Mouse (Mus musculus) adrenal gland, postnatal 4 days (tissue): ENCODE data around the gene H2afb3. TPM values are rescaled to one million over a fixed set of nuclear protein-coding genes. Genes with fewer than 3 reads are reported as not detected.
"Not testable (repeated sequence)": the region's sequence is repeated elsewhere in the genome, so short reads cannot be mapped to it uniquely, and the experiment has no call there.

ENCODE experiments used
- DNase-seq, 2 experiments: peaks; one replicate each; pipeline ENCODE4 v3.0.0; 2021 to 2022; ENCODE audit warnings: low spot score in 2 of 2, mixed read lengths in 2 of 2
- long read RNA-seq, 2 experiments: library from polyadenylated mRNA; stranded (forward); transcript quantifications; one replicate each; pipeline ENCODE4 v2.0.0; 2021
- total RNA-seq, 2 experiments: library from RNA; stranded (reverse); gene quantifications; 2 replicates each; pipeline ENCODE4 v1.2.3; 2021

Gene H2afb3
- not detected for total RNA-seq
- long read RNA-seq, experiment 1: 0 reads
- long read RNA-seq, experiment 2: 0 reads

DNA sequence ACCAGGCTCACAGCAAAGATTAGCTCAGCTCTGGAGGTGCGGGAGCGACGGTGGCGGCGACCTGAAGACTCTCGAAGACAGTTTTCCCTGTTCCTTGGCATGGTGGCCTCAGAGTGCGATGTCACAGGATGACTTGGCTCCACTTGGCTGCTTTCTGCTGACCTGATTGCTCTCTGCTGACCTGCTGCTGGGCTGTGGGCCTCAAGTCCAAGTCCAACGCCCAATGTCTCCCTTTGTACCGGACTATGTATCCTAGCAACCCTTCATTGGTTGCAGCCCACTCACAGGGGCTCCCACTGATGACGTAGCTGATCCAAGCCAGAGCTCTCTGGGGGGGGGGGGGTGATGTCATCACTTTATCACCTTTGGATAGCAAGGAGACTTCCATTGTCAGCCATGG lies at the start of gene H2afb3:
Gene H2afb3, minus strand, starts transcription at position 101 of the 400 bp plus-strand sequence.
- DNase-seq: not testable (repeated sequence)

DNA sequence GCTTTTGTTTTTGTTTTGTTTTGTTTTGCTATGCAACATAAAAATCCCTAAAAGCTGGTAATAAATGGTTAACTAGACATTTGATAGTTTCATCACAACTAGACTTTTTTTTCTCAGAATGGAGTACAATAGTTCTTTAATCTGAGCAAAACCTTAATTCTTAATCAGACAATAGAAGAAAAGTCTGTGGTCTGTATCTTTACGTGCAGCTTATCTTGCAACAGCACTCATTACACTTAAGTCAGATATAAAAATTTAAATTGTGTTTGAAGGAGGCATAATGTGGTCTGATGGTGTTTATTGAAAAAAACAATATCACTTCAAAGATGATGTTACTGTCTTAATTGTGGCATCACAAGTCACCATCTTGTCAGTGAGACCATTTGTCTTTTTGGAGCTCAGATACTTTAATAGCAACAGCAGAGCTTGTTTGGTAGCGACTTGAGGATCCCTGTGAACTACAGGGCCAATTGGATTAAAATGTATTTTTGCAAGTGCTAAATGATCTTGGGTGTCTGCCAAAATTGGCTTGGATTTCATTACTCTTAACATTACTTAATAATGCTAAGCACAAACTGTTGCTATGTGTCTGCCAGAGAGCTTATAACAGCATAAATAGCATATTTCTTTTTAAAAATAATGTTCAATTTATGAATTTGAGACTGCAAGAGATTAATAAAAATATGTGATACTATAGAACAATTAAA lies 11.3 kb downstream of the H2afb3 start:
- DNase-seq: no peak

DNA sequence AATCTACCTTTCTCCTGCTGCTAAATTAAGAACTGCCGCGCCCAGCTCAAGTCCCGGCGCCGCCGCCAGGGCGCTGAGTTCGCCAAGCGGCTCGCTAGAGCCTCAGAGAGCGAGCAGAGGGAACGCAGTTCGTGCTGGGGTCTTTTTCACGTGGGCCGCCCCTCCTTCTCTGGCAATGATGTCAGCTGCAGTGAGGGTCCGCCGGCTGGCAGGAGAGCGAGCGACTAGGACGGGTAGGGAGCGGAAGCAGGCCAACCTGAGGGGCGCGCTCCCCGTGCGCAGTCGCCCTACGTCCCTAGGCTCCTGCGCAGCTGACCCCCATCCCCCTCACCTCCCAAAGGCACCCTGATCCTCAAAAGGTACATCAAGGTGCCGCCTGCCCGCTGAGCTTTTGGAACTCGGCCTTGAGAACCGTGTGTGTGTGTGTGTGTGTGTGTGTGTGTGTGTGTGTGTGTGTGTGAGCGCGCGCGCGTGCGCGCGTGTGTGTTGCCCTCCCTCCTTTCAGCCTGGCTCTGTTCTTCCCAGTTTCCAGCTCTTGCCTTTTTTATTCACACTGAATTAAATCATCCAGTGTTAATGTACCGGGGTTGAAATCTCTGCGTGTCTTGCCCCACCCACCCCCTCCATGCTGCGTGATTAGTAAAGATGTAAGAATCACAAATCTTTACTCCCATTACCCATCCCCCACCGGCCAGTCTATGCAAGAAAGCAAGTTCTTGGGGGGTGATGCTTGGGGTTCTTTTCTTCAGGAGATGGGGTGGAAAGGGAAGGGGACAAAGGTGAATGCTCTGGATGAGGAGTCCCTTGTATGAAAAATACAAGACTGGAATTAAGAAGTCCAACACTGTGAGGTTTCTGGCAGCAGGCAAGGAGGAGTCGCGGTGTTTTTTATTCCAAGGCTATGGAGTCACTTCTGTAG lies 19.8 kb downstream of the H2afb3 start:
- DNase-seq: no peak

DNA sequence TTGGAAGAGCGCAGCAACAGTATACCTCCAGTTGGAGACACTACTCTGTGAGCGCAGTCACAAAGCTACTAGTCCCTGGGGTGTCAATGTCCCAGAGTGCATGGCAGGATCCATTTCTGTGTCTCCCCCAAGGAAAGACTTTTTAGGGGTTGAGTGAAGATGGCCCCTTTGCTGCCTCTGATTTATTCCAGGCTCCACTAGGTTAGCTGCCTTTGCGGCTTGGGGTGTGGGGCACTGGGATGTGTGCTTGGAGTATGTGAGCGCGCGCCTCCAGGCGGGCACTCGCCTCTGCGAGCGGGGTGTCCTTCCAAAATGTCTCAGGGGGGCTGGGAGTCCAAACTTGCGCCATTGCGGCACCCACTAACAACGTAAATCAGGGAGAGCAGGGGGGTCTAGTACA lies 21.2 kb downstream of the H2afb3 start:
- DNase-seq: no peak

DNA sequence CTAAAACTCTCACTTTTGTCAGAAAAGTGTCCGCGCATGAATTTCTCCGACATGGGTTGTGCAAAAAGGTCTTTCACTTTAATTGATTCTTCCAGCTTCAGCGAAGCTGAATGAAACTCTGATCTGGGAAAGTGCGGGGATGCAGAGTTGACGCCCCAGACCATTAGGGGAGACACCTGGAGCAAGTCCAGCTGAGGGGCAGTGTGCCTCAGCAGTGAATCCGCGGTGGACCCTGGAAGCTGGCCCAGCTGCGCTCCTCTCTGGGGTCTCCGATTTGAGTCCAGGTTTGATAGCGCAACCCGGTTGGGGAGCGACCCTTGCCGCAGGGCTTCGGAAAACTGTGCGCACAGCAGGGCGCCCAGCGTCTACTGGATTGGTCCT lies 22.0 kb downstream of the H2afb3 start:
- no peak for DNase-seq

DNA sequence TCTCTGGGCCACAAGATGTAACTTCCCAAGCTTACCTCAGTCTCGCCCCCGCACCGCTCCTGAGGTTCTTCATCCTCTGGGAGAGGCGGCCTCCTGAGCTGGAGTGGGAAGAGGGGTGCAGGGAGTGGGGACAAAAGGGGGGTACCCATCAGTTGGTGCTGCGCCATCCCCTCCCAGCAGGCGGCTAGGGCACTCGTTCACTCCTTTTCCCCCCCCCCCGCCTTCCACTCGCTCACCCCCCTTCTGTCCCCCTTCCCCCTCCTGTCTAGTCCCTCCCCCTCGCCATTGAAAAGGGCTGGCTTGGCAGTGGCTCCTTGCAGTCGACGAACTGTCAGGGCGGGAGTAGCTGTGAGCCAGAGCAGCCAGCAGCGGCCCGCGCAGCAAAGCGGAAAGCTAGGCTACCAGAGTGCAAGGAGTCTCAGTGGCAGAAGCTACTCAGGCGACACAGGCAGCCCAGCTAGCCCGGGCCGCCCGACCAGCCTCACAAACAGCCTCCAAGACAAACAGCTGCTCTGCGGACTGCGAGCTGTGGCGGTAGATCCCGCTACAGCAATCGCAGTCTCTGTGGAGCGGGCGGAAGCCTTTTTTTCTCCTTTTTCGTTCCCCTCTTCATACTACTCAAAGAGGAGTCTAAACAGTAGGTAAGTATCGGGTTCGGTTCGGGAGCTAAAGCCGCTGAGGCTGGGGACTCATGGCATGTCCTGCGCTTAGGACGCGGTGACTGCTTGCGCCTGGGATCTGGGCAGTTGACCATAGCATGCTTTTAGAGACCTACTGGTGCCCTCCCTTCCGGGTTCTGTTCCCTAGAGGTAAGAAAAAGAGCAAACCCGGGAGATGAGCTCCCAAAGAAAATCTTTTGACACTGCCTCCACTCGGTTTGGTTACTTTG lies 22.6 kb downstream of the H2afb3 start, which contains the start of gene Pcdh11x:
Gene Pcdh11x, plus strand, starts transcription at position 249 of the 889 bp plus-strand sequence.
- no peak for DNase-seq

DNA sequence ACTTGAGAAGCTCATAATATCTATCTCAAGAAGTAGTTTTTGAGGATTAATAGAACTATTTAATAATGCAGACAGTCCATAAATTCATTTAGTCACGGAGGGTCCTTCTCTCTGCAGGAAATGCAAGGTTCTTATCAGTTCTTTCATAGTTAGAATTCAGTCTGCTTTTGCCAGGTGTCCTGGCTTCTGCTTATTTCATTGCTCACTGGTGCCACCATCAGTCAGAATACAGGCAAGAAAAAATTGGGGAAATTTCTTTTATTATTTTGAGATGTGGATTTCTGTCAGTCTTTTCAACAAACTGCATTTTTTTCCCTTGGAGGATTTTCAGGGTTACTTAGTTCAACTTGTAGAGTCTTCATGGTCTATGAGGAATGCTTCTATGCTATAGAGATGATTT lies 25.4 kb downstream of the H2afb3 start:
- no peak for DNase-seq

DNA sequence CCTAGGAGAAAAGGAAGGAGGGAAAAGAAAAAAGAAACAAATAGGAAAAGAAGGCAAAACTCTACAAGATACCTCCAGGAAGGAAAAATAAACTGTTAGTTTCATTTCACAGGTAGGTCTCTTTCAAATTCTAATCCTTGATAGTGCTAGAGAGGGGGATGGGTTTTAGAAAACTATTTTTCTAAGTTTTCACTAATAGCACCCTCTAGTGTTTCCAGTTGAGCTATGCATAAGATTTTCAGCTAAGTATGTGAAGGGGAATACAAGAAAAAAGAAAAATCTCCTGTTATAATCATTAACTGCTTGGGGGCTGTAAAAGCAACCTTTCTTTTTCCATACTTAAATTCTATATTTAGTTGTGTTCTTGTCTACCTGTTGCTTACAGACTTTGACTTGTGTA lies 27.4 kb downstream of the H2afb3 start:
- no peak for DNase-seq

Other genes starting within 250 kb of the H2afb3 start
- 1 to 10 TPM in 1 of 2 experiments, under 1 TPM in 1; 0.84 to 1.0 TPM for gene Pcdh11x, start 22.8 kb downstream of the H2afb3 start, total RNA-seq